Mouse (Mus musculus) spleen, adult 2 months (tissue): Measurements from ENCODE around the gene Foxc2. TPM values are rescaled to one million over a fixed set of nuclear protein-coding genes. Genes with fewer than 3 reads are reported as not detected.

Experiments
- DNase-seq, 2 experiments: peaks; one replicate each; pipeline versions ENCODE4 v3.0.0 to v3.0.0-alpha.2; 2012 to 2021; ENCODE audit warnings: low spot score in 2 of 2, low read depth in 1 of 2
- H3K27ac ChIP-seq: fragments of 200-500 bp; 2 replicates; pipeline ENCODE4 v1.5.1; 2012; ENCODE audit warnings: low read length, inconsistent platforms; ENCODE audit not compliant: insufficient read depth
- H3K27me3 ChIP-seq: fragments of 200-500 bp; 2 replicates; pipeline ENCODE4 v1.6.1; 2012; ENCODE audit warnings: mild to moderate bottlenecking, moderate library complexity, low read length, inconsistent platforms; ENCODE audit not compliant: control insufficient read depth, insufficient read depth
- H3K36me3 ChIP-seq: fragments of 200-500 bp; 2 replicates; pipeline ENCODE4 v1.6.1; 2012; ENCODE audit warnings: mild to moderate bottlenecking, low read length, inconsistent platforms; ENCODE audit not compliant: control insufficient read depth, insufficient read depth
- H3K4me1 ChIP-seq: fragments of 200-500 bp; 2 replicates; pipeline ENCODE4 v1.6.1; 2011; ENCODE audit warnings: inconsistent platforms; ENCODE audit not compliant: control insufficient read depth, insufficient read depth, insufficient read length
- H3K4me3 ChIP-seq: fragments of 200-500 bp; 2 replicates; pipeline ENCODE4 v1.5.1; 2011; ENCODE audit warnings: mild to moderate bottlenecking, inconsistent platforms; ENCODE audit not compliant: insufficient read depth, insufficient read length; ENCODE audit errors: extremely low read depth
- CTCF ChIP-seq: fragments of 200-500 bp; IDR thresholded peaks from 2 replicates; pipeline ENCODE4 v1.5.1; 2011; ENCODE audit warnings: mild to moderate bottlenecking, inconsistent platforms; ENCODE audit not compliant: insufficient read depth, insufficient read length, insufficient replicate concordance; ENCODE audit errors: extremely low read depth
- POLR2A ChIP-seq: fragments of 200-500 bp; IDR thresholded peaks from 2 replicates; pipeline ENCODE4 v1.6.1; 2011; ENCODE audit warnings: low read depth, low read length, inconsistent platforms
- WGBS: fragments of 180-500 bp; shearing (Covaris S2); methylation state at CpG from one replicate; pipeline ENCODE4 v1.1.7; 2018; 5-methylcytosine and 5-hydroxymethylcytosine counted together
- polyA plus RNA-seq: library from polyadenylated mRNA; depleted of rRNA; stranded (reverse); fragments of >200 nt; gene quantifications from 2 replicates; pipeline ENCODE4 v1.2.3, GENCODE M21; 2012

Gene Foxc2
- polyA plus RNA-seq, 1 experiment, result 0.12 TPM

- Histone ChIP-seq H3K27ac (no peak overlapping the region), H3K27me3 (peaks cover 29% of the 10 kb centered on the region), H3K36me3 (no peaks in the 10 kb centered on the region), H3K4me3 (no peak overlapping the region), H3K4me1 (peaks cover 19% of the 10 kb centered on the region)
- TF ChIP-seq CTCF (peak; percentile 96; the same call in 1 of the 2 replicates), POLR2A (no peak)
- 1% methylated on average over 21 of the region's 21 CpGs for whole genome bisulfite sequencing
- DNase-seq, result peak; percentile 86 to 94
These were observed 2.7 kb upstream of the Foxc2 start for GRCm38 (mm10) chr8:121113261-121113660.

GRCm38 (mm10) chr8:121115136-121115535, 835 bp upstream of the Foxc2 start:
- no peak overlapping the region for H3K4me3 ChIP-seq
- H3K27ac ChIP-seq, result no peak overlapping the region
- H3K36me3 ChIP-seq, result no peaks in the 10 kb centered on the region
- WGBS, result 6% methylated on average over 25 of the region's 25 CpGs
- peaks cover 32% of the 10 kb centered on the region for H3K27me3 ChIP-seq
- no peak for TF ChIP-seq CTCF
- no peak for TF ChIP-seq POLR2A
- peaks cover 15% of the 10 kb centered on the region for H3K4me1 ChIP-seq
- DNase-seq, result no peak

- no peaks in the 10 kb centered on the region for H3K36me3 ChIP-seq
- DNase-seq, result no peak
- TF ChIP-seq POLR2A, result no peak
- no peak overlapping the region for H3K27ac ChIP-seq
- H3K4me3 ChIP-seq, result peak overlapping the region; percentile 63
- 11% methylated on average over 55 of the region's 55 CpGs for WGBS
- H3K4me1 ChIP-seq, result peaks cover 11% of the 10 kb centered on the region; the same call in 1 of the 2 replicates
- peaks cover 37% of the 10 kb centered on the region for H3K27me3 ChIP-seq
These were observed 717 bp downstream of the Foxc2 start for GRCm38 (mm10) chr8:121116591-121117185.

- no peak for DNase-seq
- Histone ChIP-seq H3K27me3 (peaks cover 39% of the 10 kb centered on the region), H3K36me3 (no peaks in the 10 kb centered on the region), H3K4me1 (peaks cover 11% of the 10 kb centered on the region; the same call in 1 of the 2 replicates), H3K27ac (no peak overlapping the region), H3K4me3 (peak overlapping the region; percentile 1; the same call in 1 of the 2 replicates)
- TF ChIP-seq CTCF (no peak), POLR2A (no peak)
- WGBS, result 7% methylated on average over 61 of the region's 62 CpGs
These were observed 1.2 kb downstream of the Foxc2 start for GRCm38 (mm10) chr8:121117186-121117651.

- 12% methylated on average over 28 of the region's 28 CpGs for WGBS
These were observed 1.9 kb downstream of the Foxc2 start for GRCm38 (mm10) chr8:121117906-121118305.

GRCm38 (mm10) chr8:121118634-121119420, 2.9 kb downstream of the Foxc2 start:
- 19% methylated on average over 18 of the region's 18 CpGs for WGBS
- peaks cover 11% of the 10 kb centered on the region; the same call in 1 of the 2 replicates for H3K4me1 ChIP-seq
- TF ChIP-seq CTCF, result no peak
- peaks cover 42% of the 10 kb centered on the region for H3K27me3 ChIP-seq
- no peaks in the 10 kb centered on the region for H3K36me3 ChIP-seq
- DNase-seq, result no peak
- H3K27ac ChIP-seq, result no peak overlapping the region
- H3K4me3 ChIP-seq, result no peak overlapping the region

More at GRCm38 (mm10) chr8:121117906-121118305, 1.9 kb downstream of the Foxc2 start:
- TF ChIP-seq CTCF (no peak), POLR2A (no peak)
- peaks cover 11% of the 10 kb centered on the region; the same call in 1 of the 2 replicates for H3K4me1 ChIP-seq
- H3K27ac ChIP-seq, result no peak overlapping the region
- no peak for DNase-seq
- H3K36me3 ChIP-seq, result no peaks in the 10 kb centered on the region
- no peak overlapping the region for H3K4me3 ChIP-seq
- peaks cover 42% of the 10 kb centered on the region for H3K27me3 ChIP-seq
